Mouse (Mus musculus) myocyte (in vitro differentiated cells): Measurements from ENCODE around the gene Lrrfip2.

Source experiments
- E2F4 ChIP-seq: IDR thresholded peaks from one replicate; pipeline ENCODE4 v1.6.1; 2011; ENCODE audit warnings: mild to moderate bottlenecking, control low read depth, moderate library complexity; ENCODE audit not compliant: insufficient read depth
- MAX ChIP-seq: IDR thresholded peaks from one replicate; pipeline ENCODE4 v1.6.1; 2011; ENCODE audit warnings: low read depth, mild to moderate bottlenecking, control low read depth
- POLR2A ChIP-seq: IDR thresholded peaks from one replicate; pipeline ENCODE4 v1.6.1; 2011; ENCODE audit warnings: low read depth, mild to moderate bottlenecking, control low read depth, moderate library complexity; ENCODE audit not compliant: insufficient read length
- POLR2AphosphoS2 ChIP-seq: IDR thresholded peaks from one replicate; pipeline ENCODE4 v1.6.1; 2011; ENCODE audit warnings: low read depth, control low read depth; ENCODE audit not compliant: insufficient read length
- SRF ChIP-seq: IDR thresholded peaks from one replicate; pipeline ENCODE4 v1.6.1; 2011; ENCODE audit warnings: low read depth; ENCODE audit not compliant: control insufficient read depth, insufficient read length
- TCF3 ChIP-seq: IDR thresholded peaks from one replicate; pipeline ENCODE4 v1.6.1; 2011; ENCODE audit warnings: low read depth, control low read depth; ENCODE audit not compliant: insufficient read length
- USF1 ChIP-seq: IDR thresholded peaks from one replicate; pipeline ENCODE4 v1.6.1; 2011; ENCODE audit warnings: low read depth, mild to moderate bottlenecking, control low read depth, moderate library complexity

DNA sequence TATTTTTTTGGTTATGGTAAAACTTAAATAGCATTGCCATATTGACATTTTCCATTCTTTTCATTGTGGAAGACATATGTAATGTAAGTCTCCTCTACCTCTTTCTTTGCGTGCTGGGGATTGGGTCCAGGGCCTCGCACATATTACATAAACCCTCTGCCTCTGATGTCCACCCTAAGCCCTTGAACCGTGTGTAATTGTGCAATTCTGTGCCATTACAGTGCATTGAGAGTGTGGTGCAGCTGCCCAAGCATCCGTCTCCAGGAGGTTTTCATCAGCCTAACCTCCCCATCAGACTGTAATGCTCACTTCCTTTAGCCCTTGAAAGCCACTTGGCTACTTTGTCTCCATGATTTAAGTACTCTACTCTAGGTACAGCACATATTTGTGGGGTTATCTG is 7.0 kb downstream of the Lrrfip2 start:
- TF ChIP-seq POLR2A (no peak), POLR2AphosphoS2 (no peak), USF1 (no peak), SRF (no peak), TCF3 (no peak), E2F4 (no peak), MAX (no peak)
